Comparison of ENCODE assay signal across 7 mouse cellular contexts in the genomic region with DNA sequence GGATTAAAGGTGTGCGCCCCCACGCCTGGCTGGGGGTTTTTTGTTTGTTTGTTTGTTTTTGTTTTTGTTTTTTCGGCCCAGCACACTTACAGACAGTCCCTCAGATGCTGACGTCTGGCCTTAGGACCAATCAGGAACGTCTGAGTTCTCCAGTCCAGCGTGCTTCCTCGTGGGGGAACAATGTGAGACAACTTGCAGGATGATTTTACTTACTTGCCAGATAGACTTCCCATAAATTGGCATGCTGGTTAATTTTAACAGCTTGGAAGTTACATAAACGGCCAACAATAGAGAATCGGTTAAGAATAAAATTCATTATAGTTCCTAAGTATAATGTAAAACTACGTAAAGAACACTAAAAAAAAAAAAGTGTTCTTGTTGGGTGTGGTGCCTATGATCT.
"Had no signal": no experiment of that assay in that cellular context is flagged by ENCODE, and none has a peak within 500 bp of the region (broad histone marks: within the 10 kb centered on the region; RNA-seq: fewer than 3 reads in every experiment).

No protein-coding gene starts in this region.

- H3K36me3 ChIP-seq: liver, embryonic 13.5 days had no signal

- H3K27me3 ChIP-seq: liver, embryonic 13.5 days had no signal

- H3K27ac ChIP-seq: kidney, postnatal 0 days; liver, embryonic 13.5 days had no signal

- H3K4me2 ChIP-seq: midbrain, embryonic 11.5 days had no signal

- DNase-seq: kidney, adult 2 months; kidney, postnatal 25 days; lung, adult 2 months; lung, postnatal 14 days had no signal

- H3K9me3 ChIP-seq: liver, embryonic 13.5 days had no signal
